Mouse (Mus musculus) neural tube, embryonic 11.5 days (tissue): Measurements from ENCODE around the gene Gpr35. TPM values are rescaled to one million over a fixed set of nuclear protein-coding genes. Genes with fewer than 3 reads are reported as not detected.
"Not testable (repeated sequence)": the region's sequence is repeated elsewhere in the genome, so short reads cannot be mapped to it uniquely, and the experiment has no call there.

ENCODE experiments used
- ATAC-seq: fragments of 200-750 bp; cut with Nextera tagmentation; 2 replicates; pipeline ENCODE4 v1.8.0; 2017; ENCODE audit warnings: moderate number of reproducible peaks, mild to moderate bottlenecking, moderate TSS enrichment, moderate library complexity; ENCODE audit not compliant: insufficient read depth, low FRiP score, low TSS enrichment
- DNase-seq: peaks from one replicate; pipeline ENCODE4 v3.0.0-alpha.2; 2015; ENCODE audit warnings: low spot score
- H3K27ac ChIP-seq: fragments of 300-500 bp; sonication (generic); 2 replicates; pipeline ENCODE4 v1.5.1; 2014; ENCODE audit warnings: low read depth, mild to moderate bottlenecking, low read length
- H3K27me3 ChIP-seq: fragments of 300-500 bp; sonication (generic); 2 replicates; pipeline ENCODE4 v1.6.1; 2014; ENCODE audit warnings: mild to moderate bottlenecking, low read length, mixed read lengths; ENCODE audit not compliant: control insufficient read depth, insufficient read depth
- H3K36me3 ChIP-seq: fragments of 300-500 bp; sonication (generic); 2 replicates; pipeline ENCODE4 v1.6.1; 2014; ENCODE audit warnings: mild to moderate bottlenecking, low read length, moderate library complexity, mixed read lengths; ENCODE audit not compliant: control insufficient read depth, insufficient read depth
- H3K4me1 ChIP-seq: fragments of 300-500 bp; sonication (generic); 2 replicates; pipeline ENCODE4 v1.6.1; 2014; ENCODE audit warnings: low read length, mixed read lengths; ENCODE audit not compliant: control insufficient read depth, insufficient read depth
- H3K4me2 ChIP-seq: fragments of 300-500 bp; sonication (generic); 2 replicates; pipeline ENCODE4 v1.6.1; 2014; ENCODE audit warnings: low read depth, mild to moderate bottlenecking, moderate library complexity
- H3K4me3 ChIP-seq: fragments of 300-500 bp; sonication (generic); 2 replicates; pipeline ENCODE4 v1.5.1; 2014; ENCODE audit warnings: low read depth, low read length
- H3K9ac ChIP-seq: fragments of 300-500 bp; sonication (generic); 2 replicates; pipeline ENCODE4 v1.6.1; 2014; ENCODE audit warnings: mild to moderate bottlenecking, low read length
- H3K9me3 ChIP-seq: fragments of 300-500 bp; sonication (generic); 2 replicates; pipeline ENCODE4 v1.6.1; 2016; ENCODE audit warnings: low read length; ENCODE audit not compliant: control insufficient read depth
- WGBS: fragments of 180-500 bp; shearing (Covaris S2); extraction: QIAGEN DNeasy Blood & Tissue Kit; methylation state at CpG from one replicate; pipeline ENCODE4 v1.1.7; 2014; 5-methylcytosine and 5-hydroxymethylcytosine counted together
- polyA plus RNA-seq: library from polyadenylated mRNA; unstranded; fragments of >200 nt; fragmentation: Nextera tagmentation; extraction: Ambion mirVana; gene quantifications from 2 replicates; pipeline ENCODE4 v1.2.1, GENCODE M21; 2014

Gene Gpr35
- polyA plus RNA-seq, 1 experiment from 2014 or later = 0.13 TPM

- DNase-seq (no peak), ATAC-seq (no peak)
- Histone ChIP-seq H3K9ac (no peak overlapping the region), H3K4me1 (no peaks in the 10 kb centered on the region), H3K27ac (no peak overlapping the region), H3K4me3 (no peak overlapping the region), H3K4me2 (no peak overlapping the region), H3K36me3 (no peaks in the 10 kb centered on the region), H3K9me3 (no peaks in the 10 kb centered on the region), H3K27me3 (no peaks in the 10 kb centered on the region)
- 87% methylated on average over 1 of the region's 1 CpGs for WGBS
Observed at GRCm38 (mm10) chr1:92958999-92959398, 8.3 kb downstream of the Gpr35 start.

- not testable (repeated sequence) for H3K36me3 ChIP-seq, H3K9me3 ChIP-seq, H3K27ac ChIP-seq, H3K9ac ChIP-seq, ATAC-seq, H3K27me3 ChIP-seq, DNase-seq, H3K4me3 ChIP-seq, H3K4me1 ChIP-seq, H3K4me2 ChIP-seq
- 87% methylated on average over 6 of the region's 6 CpGs for WGBS
Observed at GRCm38 (mm10) chr1:92970791-92971190, 20.1 kb downstream of the Gpr35 start.

GRCm38 (mm10) chr1:92971879-92972795 is 21.5 kb downstream of the Gpr35 start:
- DNase-seq (no peak), ATAC-seq (no peak)

DNA sequence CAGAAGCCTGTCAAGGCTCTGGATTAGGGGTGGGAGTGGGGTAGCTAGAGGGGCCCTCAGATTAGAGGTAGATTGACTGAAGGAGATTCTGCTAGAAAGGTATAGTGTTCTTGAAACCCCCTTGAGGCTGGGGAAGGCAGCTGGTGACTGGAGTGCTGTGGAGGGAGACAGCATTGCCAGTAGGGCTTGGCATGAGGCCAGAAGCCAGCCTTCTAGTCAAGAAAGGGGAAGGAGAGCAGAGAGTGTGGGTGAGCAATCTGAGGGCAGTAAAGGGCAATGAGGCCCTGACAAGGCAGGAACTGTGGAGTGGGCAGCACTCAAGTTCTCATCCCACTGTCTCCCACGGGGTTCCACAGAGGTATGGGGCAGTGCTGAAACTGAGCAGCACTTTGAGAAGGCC is 22.2 kb downstream of the Gpr35 start:
- Histone ChIP-seq H3K4me3 (no peak overlapping the region), H3K4me2 (no peak overlapping the region), H3K36me3 (no peaks in the 10 kb centered on the region), H3K4me1 (no peaks in the 10 kb centered on the region), H3K27me3 (no peaks in the 10 kb centered on the region), H3K27ac (no peak overlapping the region), H3K9ac (no peak overlapping the region), H3K9me3 (no peaks in the 10 kb centered on the region)
- DNase-seq (no peak), ATAC-seq (no peak)
- WGBS = 67% methylated on average over 1 of the region's 1 CpGs

More at GRCm38 (mm10) chr1:92971879-92972795, 21.5 kb downstream of the Gpr35 start:
- Histone ChIP-seq H3K9ac (no peak overlapping the region), H3K27me3 (no peaks in the 10 kb centered on the region), H3K4me2 (no peak overlapping the region), H3K9me3 (no peaks in the 10 kb centered on the region), H3K36me3 (no peaks in the 10 kb centered on the region), H3K4me3 (no peak overlapping the region), H3K4me1 (no peaks in the 10 kb centered on the region), H3K27ac (no peak overlapping the region)
- 87% methylated on average over 7 of the region's 7 CpGs for WGBS

GRCm38 (mm10) chr1:92976141-92976566 is 25.5 kb downstream of the Gpr35 start:
- WGBS = 53% methylated on average over 6 of the region's 6 CpGs
- Histone ChIP-seq H3K4me2 (no peak overlapping the region), H3K27ac (no peak overlapping the region), H3K9me3 (no peaks in the 10 kb centered on the region), H3K36me3 (no peaks in the 10 kb centered on the region), H3K4me1 (no peaks in the 10 kb centered on the region), H3K4me3 (no peak overlapping the region), H3K9ac (no peak overlapping the region), H3K27me3 (no peaks in the 10 kb centered on the region)
- ATAC-seq (no peak), DNase-seq (no peak)

- H3K9ac ChIP-seq = no peak overlapping the region
Observed at GRCm38 (mm10) chr1:92978645-92979044, 28.0 kb downstream of the Gpr35 start.

DNA sequence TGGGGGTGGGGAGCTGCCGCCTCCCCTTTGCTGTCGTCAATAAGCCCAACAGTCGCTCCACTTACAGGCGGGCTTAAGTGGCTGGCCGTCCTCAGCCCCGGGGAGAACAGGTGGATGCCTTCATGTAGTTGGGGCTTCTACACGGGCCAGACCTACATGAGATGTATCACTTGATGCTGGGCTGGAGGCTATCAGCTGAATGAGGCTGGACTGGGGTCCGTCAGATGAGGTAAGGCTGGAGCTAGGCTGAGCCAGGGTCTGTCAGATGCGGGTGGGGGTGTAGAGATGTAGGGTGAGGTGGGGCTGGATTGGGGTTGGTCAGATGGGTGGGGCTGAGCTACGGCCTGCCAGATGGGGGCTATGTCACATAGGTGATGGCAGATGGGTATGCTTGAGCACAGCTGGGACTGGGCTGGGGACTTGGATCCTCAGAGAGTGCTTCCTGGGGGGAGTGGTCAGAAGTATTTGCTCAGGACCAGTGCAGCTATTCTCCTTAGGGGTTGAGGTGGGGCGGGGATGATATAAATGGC is 28.5 kb downstream of the Gpr35 start:
- Histone ChIP-seq H3K27me3 (no peaks in the 10 kb centered on the region), H3K36me3 (no peaks in the 10 kb centered on the region), H3K9me3 (no peaks in the 10 kb centered on the region), H3K9ac (no peak overlapping the region), H3K4me1 (no peaks in the 10 kb centered on the region), H3K4me2 (no peak overlapping the region), H3K4me3 (no peak overlapping the region), H3K27ac (no peak overlapping the region)
- DNase-seq (no peak), ATAC-seq (no peak)
- whole genome bisulfite sequencing = 33% methylated on average over 11 of the region's 11 CpGs

More at GRCm38 (mm10) chr1:92978645-92979044, 28.0 kb downstream of the Gpr35 start:
- Histone ChIP-seq H3K27ac (no peak overlapping the region), H3K4me3 (no peak overlapping the region), H3K4me2 (no peak overlapping the region), H3K9me3 (no peaks in the 10 kb centered on the region), H3K4me1 (no peaks in the 10 kb centered on the region), H3K27me3 (no peaks in the 10 kb centered on the region), H3K36me3 (no peaks in the 10 kb centered on the region)
- no peak for ATAC-seq
- DNase-seq = no peak
- 45% methylated on average over 7 of the region's 7 CpGs for WGBS

DNA sequence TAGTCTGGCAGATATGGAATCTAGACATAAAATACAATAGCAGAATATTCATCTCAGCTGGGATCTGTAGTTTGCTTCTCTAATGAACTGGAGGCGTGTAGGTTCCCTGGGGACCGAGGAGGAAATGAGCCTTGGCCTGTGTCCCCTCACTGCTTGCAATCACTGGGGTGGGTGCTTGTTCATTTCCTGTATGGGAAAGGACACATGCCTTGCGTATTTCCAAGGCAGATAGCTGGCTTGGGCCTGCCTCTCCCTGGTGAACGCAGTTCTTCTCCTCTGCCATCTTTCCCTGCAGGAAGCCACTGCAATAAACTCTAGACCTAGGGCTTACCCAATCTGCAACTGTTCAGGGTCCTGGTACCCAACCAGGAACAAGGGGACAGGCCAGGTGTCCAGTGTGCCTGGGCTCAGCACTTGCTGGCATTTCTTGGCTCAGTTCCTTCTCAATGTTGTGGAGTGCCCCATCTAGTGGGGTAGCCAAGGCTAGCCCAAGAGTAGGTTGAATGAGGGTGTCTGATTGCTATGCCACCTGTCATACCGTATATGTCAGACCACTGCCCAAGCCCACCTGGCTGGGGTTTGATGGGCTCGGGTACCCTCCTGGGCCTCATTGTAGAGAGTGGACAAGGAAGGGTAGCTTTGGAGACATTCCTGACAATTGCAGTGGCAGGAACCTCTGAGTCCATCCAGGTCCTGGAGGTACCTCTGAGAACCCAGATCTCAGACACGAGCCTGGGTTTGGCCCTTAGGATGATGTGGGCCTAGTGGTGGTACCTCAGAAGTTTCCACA is 30.6 kb downstream of the Gpr35 start:
- no peaks in the 10 kb centered on the region for H3K27me3 ChIP-seq
- WGBS = 78% methylated on average over 7 of the region's 7 CpGs
- DNase-seq = no peak

More for the DNA sequence above, 30.6 kb downstream of the Gpr35 start:
- Histone ChIP-seq H3K27ac (no peak overlapping the region), H3K9ac (no peak overlapping the region), H3K4me3 (no peak overlapping the region), H3K9me3 (no peaks in the 10 kb centered on the region), H3K4me2 (no peak overlapping the region), H3K36me3 (no peaks in the 10 kb centered on the region), H3K4me1 (no peaks in the 10 kb centered on the region)
- ATAC-seq = no peak
